Mouse (Mus musculus): Measurements from ENCODE around the gene Rlf.
"Not testable (repeated sequence)": the region's sequence is repeated elsewhere in the genome, so short reads cannot be mapped to it uniquely, and the experiment has no call there.

The Rlf gene

GRCm38 (mm10) chr4:121214793-121215304, at the start of gene Rlf:
TSS of gene Rlf (minus strand) at chr4:121215084.
- peak; percentile 97 to 99 for DNase-seq

GRCm38 (mm10) chr4:121241612-121242000, 26.7 kb upstream of the Rlf start:
- no peak for DNase-seq

GRCm38 (mm10) chr4:121240637-121241611, 26.0 kb upstream of the Rlf start:
- DNase-seq: peak in 1 of 2 experiments; percentile 11

- no peak for DNase-seq
Observed at GRCm38 (mm10) chr4:121239878-121240277, 25.0 kb upstream of the Rlf start.

GRCm38 (mm10) chr4:121231772-121232414, 17.0 kb upstream of the Rlf start:
- peak; percentile 24 to 40 for DNase-seq

- no peak for DNase-seq
Observed at GRCm38 (mm10) chr4:121230943-121231614, 16.2 kb upstream of the Rlf start.

- DNase-seq: no peak
Observed at GRCm38 (mm10) chr4:121227072-121227471, 12.2 kb upstream of the Rlf start.

- DNase-seq: no peak
Observed at GRCm38 (mm10) chr4:121225177-121225576, 10.3 kb upstream of the Rlf start.

- DNase-seq: no peak
Observed at GRCm38 (mm10) chr4:121223136-121223535, 8.3 kb upstream of the Rlf start.

- no peak for DNase-seq
Observed at GRCm38 (mm10) chr4:121216216-121216615, 1.3 kb upstream of the Rlf start.

GRCm38 (mm10) chr4:121215489-121215888, 605 bp upstream of the Rlf start:
- no peak for DNase-seq

GRCm38 (mm10) chr4:121213936-121214792, 720 bp downstream of the Rlf start:
- peak; percentile 71 to 76 for DNase-seq

GRCm38 (mm10) chr4:121208911-121209310, 6.0 kb downstream of the Rlf start:
- no peak for DNase-seq

- DNase-seq: no peak
Observed at GRCm38 (mm10) chr4:121197856-121198255, 17.0 kb downstream of the Rlf start.

GRCm38 (mm10) chr4:121196995-121197394, 17.9 kb downstream of the Rlf start:
- DNase-seq: peak in 1 of 2 experiments; percentile 27

GRCm38 (mm10) chr4:121196205-121196604, 18.7 kb downstream of the Rlf start:
- DNase-seq: no peak

- DNase-seq: no peak
Observed at GRCm38 (mm10) chr4:121194736-121195135, 20.1 kb downstream of the Rlf start.

GRCm38 (mm10) chr4:121192306-121192705, 22.6 kb downstream of the Rlf start:
- no peak for DNase-seq

GRCm38 (mm10) chr4:121189341-121189740, 25.5 kb downstream of the Rlf start:
- DNase-seq: no peak

- DNase-seq: no peak
Observed at GRCm38 (mm10) chr4:121179669-121180068, 35.2 kb downstream of the Rlf start.

GRCm38 (mm10) chr4:121167656-121168055, 47.2 kb downstream of the Rlf start:
- no peak for DNase-seq

- not testable (repeated sequence) for DNase-seq
Observed at GRCm38 (mm10) chr4:121166697-121167096, 48.2 kb downstream of the Rlf start.
